Mouse (Mus musculus): ENCODE measurements around the gene Milr1. TPM values are rescaled to one million over a fixed set of nuclear protein-coding genes. Genes with fewer than 3 reads are reported as not detected.

Milr1 gene
- polyA plus RNA-seq, 1 experiment from 2014 or later, result 1.1 TPM

GRCm38 (mm10) chr11:106784476-106784875 lies 33.5 kb downstream of the Milr1 start:
- H3K4me2 ChIP-seq (replicated peaks; ENCODE audit: low read depth, low read length), result no peak overlapping the region
- no peak overlapping the region for H3K9ac ChIP-seq (ENCODE audit: low read depth, low read length)
- H3K36me3 ChIP-seq (ENCODE audit: control insufficient read depth, insufficient read depth, low read length), result peaks cover 74% of the 10 kb centered on the region
- no peak overlapping the region for H3K4me3 ChIP-seq (ENCODE audit: low read length)
- H3K9me3 ChIP-seq (ENCODE audit: control insufficient read depth, low read length), result no peaks in the 10 kb centered on the region
- 0 out of 2 replicates have a peak, but pooled peaks cover 9% of the 10 kb centered on the region for H3K4me1 ChIP-seq (ENCODE audit: control insufficient read depth, insufficient read depth, low read length)
- no peaks in the 10 kb centered on the region for H3K27me3 ChIP-seq (ENCODE audit: control insufficient read depth, insufficient read depth, low read length)
- WGBS, result 82% methylated on average over 2 of the region's 2 CpGs
- H3K27ac ChIP-seq (ENCODE audit: low read depth, low read length), result no peak overlapping the region
- ATAC-seq (ENCODE audit: low FRiP score, low TSS enrichment), result no peak

GRCm38 (mm10) chr11:106785043-106785442 lies 34.0 kb downstream of the Milr1 start:
- ATAC-seq (ENCODE audit: low FRiP score, low TSS enrichment), result no peak
- H3K4me2 ChIP-seq (replicated peaks; ENCODE audit: low read depth, low read length), result no peak overlapping the region
- peaks cover 71% of the 10 kb centered on the region for H3K36me3 ChIP-seq (ENCODE audit: control insufficient read depth, insufficient read depth, low read length)
- H3K4me3 ChIP-seq (ENCODE audit: low read length), result no peak overlapping the region
- WGBS, result 77% methylated on average over 1 of the region's 1 CpGs
- H3K9ac ChIP-seq (ENCODE audit: low read depth, low read length), result no peak overlapping the region
- peaks cover 12% of the 10 kb centered on the region; the same call in 1 of the 2 replicates for H3K4me1 ChIP-seq (ENCODE audit: control insufficient read depth, insufficient read depth, low read length)
- no peaks in the 10 kb centered on the region for H3K27me3 ChIP-seq (ENCODE audit: control insufficient read depth, insufficient read depth, low read length)
- H3K27ac ChIP-seq (ENCODE audit: low read depth, low read length), result no peak overlapping the region
- H3K9me3 ChIP-seq (ENCODE audit: control insufficient read depth, low read length), result no peaks in the 10 kb centered on the region

GRCm38 (mm10) chr11:106787131-106788025 lies 36.4 kb downstream of the Milr1 start:
- peaks cover 55% of the 10 kb centered on the region for H3K36me3 ChIP-seq (ENCODE audit: control insufficient read depth, insufficient read depth, low read length)
- H3K9ac ChIP-seq (ENCODE audit: low read depth, low read length), result peak overlapping the region; percentile 100
- peaks cover 19% of the 10 kb centered on the region; the same call in 1 of the 2 replicates for H3K4me1 ChIP-seq (ENCODE audit: control insufficient read depth, insufficient read depth, low read length)
- WGBS, result under 1% methylated on average over 64 of the region's 65 CpGs
- H3K4me3 ChIP-seq (ENCODE audit: low read length), result peak overlapping the region; percentile 78
- no peaks in the 10 kb centered on the region for H3K9me3 ChIP-seq (ENCODE audit: control insufficient read depth, low read length)
- H3K4me2 ChIP-seq (replicated peaks; ENCODE audit: low read depth, low read length), result peak overlapping the region; percentile 77
- peak overlapping the region; percentile 90 for H3K27ac ChIP-seq (ENCODE audit: low read depth, low read length)
- H3K27me3 ChIP-seq (ENCODE audit: control insufficient read depth, insufficient read depth, low read length), result no peaks in the 10 kb centered on the region
- peak; percentile 9; the same call in 1 of the 2 replicates for ATAC-seq (ENCODE audit: low FRiP score, low TSS enrichment)

- peak; percentile 77 for ATAC-seq (ENCODE audit: low FRiP score, low TSS enrichment)
- peak overlapping the region; percentile 90 for H3K27ac ChIP-seq (ENCODE audit: low read depth, low read length)
- peaks cover 19% of the 10 kb centered on the region; the same call in 1 of the 2 replicates for H3K4me1 ChIP-seq (ENCODE audit: control insufficient read depth, insufficient read depth, low read length)
- WGBS, result under 1% methylated on average over 70 of the region's 79 CpGs
- peak overlapping the region; percentile 67 for H3K4me2 ChIP-seq (replicated peaks; ENCODE audit: low read depth, low read length)
- no peaks in the 10 kb centered on the region for H3K27me3 ChIP-seq (ENCODE audit: control insufficient read depth, insufficient read depth, low read length)
- peak overlapping the region; percentile 100 for H3K9ac ChIP-seq (ENCODE audit: low read depth, low read length)
- H3K9me3 ChIP-seq (ENCODE audit: control insufficient read depth, low read length), result no peaks in the 10 kb centered on the region
- H3K4me3 ChIP-seq (ENCODE audit: low read length), result peak overlapping the region; percentile 78
- H3K36me3 ChIP-seq (ENCODE audit: control insufficient read depth, insufficient read depth, low read length), result peaks cover 55% of the 10 kb centered on the region
Measured at GRCm38 (mm10) chr11:106788026-106788774, 37.2 kb downstream of the Milr1 start.

- Histone ChIP-seq H3K27ac (ENCODE audit: low read depth, low read length) (peak within 1 kb of the TSS; percentile 90), H3K36me3 (ENCODE audit: control insufficient read depth, insufficient read depth, low read length) (peaks cover 52% of the 10 kb centered on the region), H3K9ac (ENCODE audit: low read depth, low read length) (peak within 1 kb of the TSS; percentile 100), H3K4me1 (ENCODE audit: control insufficient read depth, insufficient read depth, low read length) (peaks cover 19% of the 10 kb centered on the region; the same call in 1 of the 2 replicates), H3K4me2 (replicated peaks; ENCODE audit: low read depth, low read length) (peak within 1 kb of the TSS; percentile 67), H3K9me3 (ENCODE audit: control insufficient read depth, low read length) (no peaks in the 10 kb centered on the region), H3K27me3 (ENCODE audit: control insufficient read depth, insufficient read depth, low read length) (no peaks in the 10 kb centered on the region), H3K4me3 (ENCODE audit: low read length) (peak within 1 kb of the TSS; percentile 78)
- under 1% methylated on average over 58 of the region's 58 CpGs for WGBS
- ATAC-seq (ENCODE audit: low FRiP score, low TSS enrichment), result peak; percentile 91
Measured at GRCm38 (mm10) chr11:106788775-106789459, 37.9 kb downstream of the Milr1 start, which contains the start of the genes Ddx5 and Cep95. Gene Ddx5, minus strand, starts transcription at chr11:106789185. Gene Cep95, plus strand, starts transcription at chr11:106789252.

- H3K4me3 ChIP-seq (ENCODE audit: low read length), result peak overlapping the region; percentile 78
- H3K4me2 ChIP-seq (replicated peaks; ENCODE audit: low read depth, low read length), result peak overlapping the region; percentile 67
- H3K4me1 ChIP-seq (ENCODE audit: control insufficient read depth, insufficient read depth, low read length), result peaks cover 19% of the 10 kb centered on the region; the same call in 1 of the 2 replicates
- no peaks in the 10 kb centered on the region for H3K9me3 ChIP-seq (ENCODE audit: control insufficient read depth, low read length)
- H3K27ac ChIP-seq (ENCODE audit: low read depth, low read length), result peak overlapping the region; percentile 90
- H3K9ac ChIP-seq (ENCODE audit: low read depth, low read length), result peak overlapping the region; percentile 100
- H3K36me3 ChIP-seq (ENCODE audit: control insufficient read depth, insufficient read depth, low read length), result peaks cover 52% of the 10 kb centered on the region
- 0% methylated on average over 6 of the region's 6 CpGs for WGBS
- no peak for ATAC-seq (ENCODE audit: low FRiP score, low TSS enrichment)
- no peaks in the 10 kb centered on the region for H3K27me3 ChIP-seq (ENCODE audit: control insufficient read depth, insufficient read depth, low read length)
Measured at GRCm38 (mm10) chr11:106789649-106790048, 38.6 kb downstream of the Milr1 start.

- H3K4me2 ChIP-seq (replicated peaks; ENCODE audit: low read depth, low read length), result no peak overlapping the region
- no peak overlapping the region for H3K9ac ChIP-seq (ENCODE audit: low read depth, low read length)
- H3K9me3 ChIP-seq (ENCODE audit: control insufficient read depth, low read length), result peaks cover 5% of the 10 kb centered on the region; the same call in 1 of the 2 replicates
- H3K4me1 ChIP-seq (ENCODE audit: control insufficient read depth, insufficient read depth, low read length), result peaks cover 10% of the 10 kb centered on the region; the same call in 1 of the 2 replicates
- no peak overlapping the region for H3K4me3 ChIP-seq (ENCODE audit: low read length)
- peaks cover 52% of the 10 kb centered on the region for H3K36me3 ChIP-seq (ENCODE audit: control insufficient read depth, insufficient read depth, low read length)
- ATAC-seq (ENCODE audit: low FRiP score, low TSS enrichment), result no peak
- H3K27ac ChIP-seq (ENCODE audit: low read depth, low read length), result no peak overlapping the region
- 79% methylated on average over 4 of the region's 4 CpGs for WGBS
- H3K27me3 ChIP-seq (ENCODE audit: control insufficient read depth, insufficient read depth, low read length), result no peaks in the 10 kb centered on the region
Measured at GRCm38 (mm10) chr11:106793846-106794245, 42.8 kb downstream of the Milr1 start.

GRCm38 (mm10) chr11:106795679-106796078 lies 44.7 kb downstream of the Milr1 start:
- Histone ChIP-seq H3K4me3 (ENCODE audit: low read length) (no peak overlapping the region), H3K27ac (ENCODE audit: low read depth, low read length) (no peak overlapping the region), H3K4me1 (ENCODE audit: control insufficient read depth, insufficient read depth, low read length) (peaks cover under 1% of the 10 kb centered on the region; the same call in 1 of the 2 replicates), H3K4me2 (replicated peaks; ENCODE audit: low read depth, low read length) (no peak overlapping the region), H3K36me3 (ENCODE audit: control insufficient read depth, insufficient read depth, low read length) (peaks cover 70% of the 10 kb centered on the region), H3K9ac (ENCODE audit: low read depth, low read length) (0 out of 2 replicates have a peak overlapping the region, but pooled peaks have one; percentile 1), H3K9me3 (ENCODE audit: control insufficient read depth, low read length) (peaks cover 5% of the 10 kb centered on the region; the same call in 1 of the 2 replicates), H3K27me3 (ENCODE audit: control insufficient read depth, insufficient read depth, low read length) (no peaks in the 10 kb centered on the region)
- ATAC-seq (ENCODE audit: low FRiP score, low TSS enrichment), result 0 out of 2 replicates have a peak, but pooled peaks have one; percentile 35
- WGBS, result 67% methylated on average over 9 of the region's 9 CpGs
